Mouse (Mus musculus) kidney, adult 9 months (tissue): Measurements from ENCODE around the gene Apbb1.

ENCODE experiments used
- DNase-seq: peaks from one replicate; pipeline ENCODE4 v3.0.0; 2022

The Apbb1 gene

DNA sequence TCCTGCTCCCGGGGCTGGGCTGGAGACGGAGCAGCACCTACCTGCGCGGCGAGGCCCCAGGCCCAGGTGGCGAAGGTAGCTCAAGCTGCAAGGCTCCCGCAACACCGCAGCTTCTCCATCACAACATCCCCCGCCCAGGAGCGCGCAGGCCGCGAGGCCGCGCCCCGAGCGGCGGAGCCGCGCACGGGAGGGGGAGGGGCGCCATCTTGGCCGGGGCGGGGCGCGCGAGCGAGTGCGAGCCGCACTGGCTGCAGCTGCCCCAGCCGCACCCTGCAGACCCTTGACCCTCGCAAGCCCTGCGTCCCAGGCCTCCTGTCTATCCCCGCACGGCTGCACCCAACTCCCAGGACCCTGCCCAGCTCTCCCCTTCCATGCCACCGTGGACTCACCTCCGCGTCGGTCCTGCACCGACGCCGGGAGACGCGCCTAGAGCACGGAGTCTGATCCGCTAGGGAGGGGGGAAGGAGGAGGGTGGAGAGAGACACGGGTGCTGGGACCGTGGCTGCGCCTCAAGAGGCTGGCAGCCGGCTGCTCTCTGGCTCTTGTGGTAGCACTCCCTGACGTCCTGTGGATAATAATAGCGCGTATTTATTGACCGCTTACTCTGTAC is at the start of gene Apbb1:
Apbb1 (minus strand) TSS at position 560 of the 610 bp plus-strand sequence.
- DNase-seq, result peak; percentile 64

DNA sequence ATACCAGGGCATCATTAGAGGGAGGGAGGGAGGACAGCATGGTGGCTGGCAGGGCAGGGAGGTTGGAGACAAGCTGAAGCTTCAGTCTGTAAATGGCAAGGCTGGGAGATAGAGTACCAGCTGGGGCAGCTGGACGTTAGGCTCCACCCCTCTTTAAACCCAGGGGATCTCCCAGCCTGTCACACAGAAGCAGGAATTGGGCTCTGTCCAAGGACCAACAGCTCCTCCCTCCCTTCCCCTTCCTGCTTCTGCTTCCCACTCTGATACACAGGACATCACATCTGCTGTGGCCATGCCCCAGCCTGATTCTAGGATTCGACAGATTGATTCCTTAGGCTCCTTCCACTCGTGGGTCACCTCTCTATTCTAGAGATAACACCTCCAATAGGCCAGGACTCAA is 47.2 kb upstream of the Apbb1 start:
- DNase-seq, result peak; percentile 78

DNA sequence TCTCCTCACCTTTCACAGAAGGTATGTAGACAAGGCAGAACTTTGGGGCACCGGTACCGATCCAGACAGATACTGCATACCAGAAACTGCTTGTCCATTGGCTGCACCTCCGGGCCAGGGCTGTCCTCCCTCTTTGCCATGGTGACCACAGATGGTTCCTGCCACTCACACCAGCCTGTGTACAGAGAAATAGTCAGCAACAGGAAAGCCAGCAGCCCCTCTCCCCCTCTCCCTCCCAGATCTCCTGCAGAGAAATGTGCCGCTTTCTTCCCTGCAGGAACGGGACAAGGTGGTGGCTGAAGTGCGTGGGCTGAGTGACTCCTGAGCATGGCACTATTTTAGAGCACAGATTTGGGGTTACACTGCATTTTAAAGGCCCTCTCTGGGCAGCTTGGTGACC is 43.9 kb upstream of the Apbb1 start:
- no peak for DNase-seq

DNA sequence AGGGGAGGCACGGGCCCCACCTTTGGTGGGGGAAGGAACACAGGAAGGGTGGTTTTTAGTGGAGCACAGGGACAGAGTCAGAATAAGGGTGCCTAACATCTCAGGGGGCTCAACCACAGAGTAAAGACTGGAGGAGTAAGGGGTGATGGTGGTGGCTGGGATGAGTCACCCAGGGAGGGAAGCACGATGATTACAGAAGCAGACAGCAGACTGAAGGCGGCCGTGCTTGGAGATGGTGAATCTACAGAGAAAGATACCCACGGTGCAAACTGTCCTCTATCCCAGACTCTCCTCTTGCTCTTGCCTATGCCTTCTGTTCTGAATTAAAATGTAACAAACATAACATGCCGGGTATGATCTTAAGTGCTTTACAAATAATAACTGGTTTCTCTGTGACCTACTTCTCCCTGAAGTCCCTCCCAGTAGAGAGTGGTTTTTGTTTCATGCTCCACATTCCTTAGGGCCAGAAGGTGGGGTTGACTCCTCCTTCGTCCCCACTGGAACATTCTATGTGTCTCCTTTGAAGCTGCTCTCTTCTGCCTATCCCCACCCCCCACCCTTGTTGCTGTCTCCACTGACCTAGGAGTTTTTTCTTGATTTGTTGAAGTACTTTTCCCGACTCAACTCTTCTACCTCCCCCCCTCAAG is 40.3 kb upstream of the Apbb1 start:
- no peak for DNase-seq

DNA sequence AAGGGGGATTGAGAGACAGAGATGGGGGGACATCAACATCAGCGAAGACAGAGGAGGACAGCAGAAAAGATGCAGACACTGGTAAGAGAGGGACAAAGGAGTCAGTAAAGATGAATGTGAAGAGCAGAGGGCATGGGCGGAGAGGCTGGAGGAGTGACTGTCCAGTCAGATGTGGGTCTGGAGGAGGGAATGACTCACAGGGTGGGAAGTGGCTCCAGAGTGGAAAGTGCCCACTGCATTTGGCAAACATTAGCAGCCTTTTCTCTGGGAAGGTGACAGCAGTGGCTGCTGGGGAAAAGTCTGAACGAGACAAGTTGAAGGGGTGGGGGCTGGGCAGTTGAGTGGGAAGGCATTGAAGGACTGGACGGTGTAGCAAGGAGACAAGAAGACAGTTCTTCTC is 39.6 kb upstream of the Apbb1 start:
- no peak for DNase-seq

- no peak for DNase-seq
These were observed 38.2 kb upstream of the Apbb1 start for GRCm38 (mm10) chr7:105619701-105620100.

- no peak for DNase-seq
These were observed 36.4 kb upstream of the Apbb1 start for GRCm38 (mm10) chr7:105617810-105618209.

- DNase-seq, result no peak
These were observed 35.1 kb upstream of the Apbb1 start for GRCm38 (mm10) chr7:105616561-105616960.

DNA sequence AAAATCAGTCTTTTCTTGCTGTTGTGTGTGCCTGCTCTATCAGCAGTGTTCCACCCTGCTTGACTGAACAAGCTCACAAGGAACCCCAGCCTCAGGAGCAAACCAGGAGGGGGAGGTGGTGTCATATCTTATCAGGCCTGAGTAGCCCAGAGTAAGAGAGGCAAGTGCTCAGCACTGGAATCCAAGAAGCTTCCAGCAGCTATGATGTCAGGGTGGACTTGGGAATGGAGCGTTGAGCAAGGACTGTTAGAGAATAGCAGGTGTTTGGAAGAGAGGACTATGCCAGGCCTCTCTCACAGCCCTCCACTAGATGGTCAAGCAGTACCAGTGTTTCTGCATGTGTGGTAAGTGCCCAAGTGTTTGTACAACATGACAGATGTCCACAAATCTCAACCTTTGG is 34.3 kb upstream of the Apbb1 start:
- DNase-seq, result no peak

DNA sequence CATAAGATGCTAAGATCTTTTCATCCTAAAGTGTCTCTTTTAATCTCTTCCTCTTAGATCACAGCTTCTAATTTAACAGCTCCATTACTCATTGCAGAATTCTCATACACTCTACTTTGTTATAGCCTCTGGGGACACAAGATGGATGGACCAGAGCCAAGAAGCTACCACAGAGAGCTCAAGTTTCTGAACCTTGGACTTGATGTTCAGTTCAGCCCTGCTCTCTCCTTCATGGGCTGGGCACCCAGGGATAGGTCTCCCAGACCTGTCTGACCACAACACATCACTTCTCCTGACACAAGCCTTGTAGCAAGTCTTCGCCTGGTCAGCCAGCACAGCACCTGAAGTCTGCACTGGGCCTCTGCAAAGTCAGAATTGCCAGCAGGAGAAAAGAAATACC is 32.9 kb upstream of the Apbb1 start:
- peak; percentile 49 for DNase-seq

GRCm38 (mm10) chr7:105611767-105612166 is 30.3 kb upstream of the Apbb1 start:
- DNase-seq, result no peak

DNA sequence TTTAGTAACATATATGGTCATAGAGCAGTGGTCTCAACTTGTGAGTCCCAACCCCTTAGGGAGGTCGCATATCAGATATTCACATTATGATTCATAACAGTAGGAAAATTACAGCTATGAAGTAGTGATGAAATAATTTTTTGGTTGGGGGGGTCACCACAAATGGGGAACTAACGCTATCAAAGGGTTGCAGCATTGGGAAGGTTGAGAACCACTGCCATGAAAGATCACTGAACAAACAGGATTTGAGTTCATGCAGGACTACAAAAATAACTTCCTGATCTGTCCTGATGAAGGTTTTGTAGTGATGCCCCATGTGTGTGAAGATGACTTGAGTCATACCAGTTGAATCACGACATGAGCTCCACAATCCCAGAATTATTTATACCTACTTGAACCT is 27.0 kb upstream of the Apbb1 start:
- DNase-seq, result no peak

DNA sequence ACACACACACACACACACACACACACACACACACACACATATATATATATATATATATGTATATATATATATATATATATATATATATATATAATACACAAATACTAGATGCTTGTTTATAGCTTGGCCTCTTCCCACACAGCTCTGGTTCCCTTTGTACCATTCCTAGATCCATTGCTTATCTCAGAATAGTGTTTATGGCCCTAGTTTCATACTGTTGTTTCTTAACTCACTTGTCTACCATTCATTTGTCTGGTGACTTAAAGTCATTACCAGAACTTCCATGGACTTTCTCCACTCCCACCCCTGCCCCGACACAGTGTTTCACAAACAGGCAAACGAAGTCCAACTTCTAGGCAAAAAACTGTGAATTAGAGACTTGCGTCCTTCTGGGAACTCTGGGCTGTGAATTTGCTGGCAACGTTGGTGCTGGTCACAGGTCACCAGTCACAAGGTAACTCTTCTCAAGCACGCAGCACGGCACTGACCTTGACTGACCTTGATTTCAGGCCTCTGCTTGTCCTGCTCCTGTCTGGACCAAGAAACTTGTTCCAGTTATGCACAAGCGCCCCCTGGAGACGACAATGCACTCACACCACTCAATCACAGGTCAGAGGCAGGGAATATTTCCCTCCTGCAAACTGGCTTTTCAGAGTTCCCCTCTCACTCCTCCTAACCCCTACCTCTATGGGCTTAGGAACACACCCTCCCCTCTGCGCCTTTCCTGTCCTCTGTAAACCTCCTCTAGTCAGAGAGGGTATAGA is 21.6 kb upstream of the Apbb1 start:
- peak; percentile 94 for DNase-seq

GRCm38 (mm10) chr7:105590097-105590496 is 8.6 kb upstream of the Apbb1 start:
- DNase-seq, result no peak

GRCm38 (mm10) chr7:105588325-105588912 is 7.0 kb upstream of the Apbb1 start:
- DNase-seq, result no peak

- no peak for DNase-seq
These were observed 506 bp upstream of the Apbb1 start for GRCm38 (mm10) chr7:105581959-105582358.

GRCm38 (mm10) chr7:105580627-105581089 is 795 bp downstream of the Apbb1 start:
- no peak for DNase-seq

DNA sequence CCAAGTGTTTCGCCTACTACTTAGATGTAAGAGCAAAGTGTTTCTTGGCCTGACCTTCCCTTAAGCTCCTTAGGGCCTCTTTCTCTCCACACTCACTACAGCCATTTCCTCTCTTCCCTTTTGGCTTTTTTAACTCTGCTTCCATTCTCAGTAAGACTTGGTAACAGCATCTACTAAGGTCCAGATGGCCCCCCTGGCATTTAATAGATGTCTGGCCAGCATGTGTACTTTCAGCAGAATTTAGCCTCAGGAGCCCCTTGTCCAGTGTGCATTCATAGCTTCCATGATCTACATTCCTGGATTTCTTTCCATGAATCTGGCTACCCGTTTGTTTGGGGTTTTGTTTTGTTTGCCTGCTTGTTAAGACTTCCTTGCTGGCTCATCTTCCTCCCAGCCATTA is 3.0 kb downstream of the Apbb1 start:
- DNase-seq, result no peak

- no peak for DNase-seq
These were observed 4.0 kb downstream of the Apbb1 start for GRCm38 (mm10) chr7:105577377-105577871.

GRCm38 (mm10) chr7:105576166-105576748 is 5.2 kb downstream of the Apbb1 start:
- DNase-seq, result no peak

- no peak for DNase-seq
These were observed 6.9 kb downstream of the Apbb1 start for GRCm38 (mm10) chr7:105574537-105574936.

DNA sequence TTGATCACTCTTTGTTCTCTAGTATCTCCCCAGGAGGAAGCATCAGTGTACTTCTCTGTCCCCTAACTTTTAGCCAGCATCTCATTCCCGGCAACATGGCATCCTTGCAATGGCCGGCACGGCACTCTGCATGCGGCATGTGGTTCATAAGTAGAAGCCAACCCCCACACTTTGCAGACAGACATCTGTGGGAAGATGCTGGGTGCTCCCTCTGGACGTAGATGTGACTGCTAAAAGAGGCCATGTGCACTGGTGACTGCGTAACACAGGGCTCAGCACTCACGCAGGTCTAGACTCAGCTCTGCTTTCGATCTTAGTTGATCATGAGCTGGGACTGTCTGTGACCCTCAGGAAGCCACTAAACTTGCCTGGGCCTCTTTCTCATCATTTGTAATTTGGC is 8.5 kb downstream of the Apbb1 start:
- DNase-seq, result no peak

DNA sequence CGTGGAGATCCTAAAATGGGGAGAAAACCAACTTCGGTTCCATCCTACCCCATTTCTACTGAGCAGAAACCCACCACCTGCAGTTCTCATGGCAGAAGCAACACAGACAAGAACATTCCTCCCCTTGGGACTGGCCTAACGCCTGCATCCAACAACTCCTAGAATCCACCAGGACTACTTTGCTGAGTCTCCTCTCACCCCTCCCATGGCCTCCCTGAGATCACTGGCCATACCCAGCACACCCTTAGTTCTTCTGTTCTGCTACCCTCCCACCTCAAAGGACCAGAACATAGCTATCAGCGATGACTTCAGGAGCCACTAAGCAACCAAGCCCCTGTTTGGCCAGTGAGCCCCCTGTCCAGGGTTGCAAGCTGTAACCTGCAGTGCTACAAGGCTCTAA is 10.7 kb downstream of the Apbb1 start:
- DNase-seq, result no peak
